Mouse (Mus musculus): ENCODE results near the gene Endog. TPM values are rescaled to one million over a fixed set of nuclear protein-coding genes. Genes with fewer than 3 reads are reported as not detected.
"Not testable (repeated sequence)": the region's sequence is repeated elsewhere in the genome, so short reads cannot be mapped to it uniquely, and the experiment has no call there.

Gene Endog
- polyA plus RNA-seq, 1 experiment from 2014 or later = 23.5 TPM

DNA sequence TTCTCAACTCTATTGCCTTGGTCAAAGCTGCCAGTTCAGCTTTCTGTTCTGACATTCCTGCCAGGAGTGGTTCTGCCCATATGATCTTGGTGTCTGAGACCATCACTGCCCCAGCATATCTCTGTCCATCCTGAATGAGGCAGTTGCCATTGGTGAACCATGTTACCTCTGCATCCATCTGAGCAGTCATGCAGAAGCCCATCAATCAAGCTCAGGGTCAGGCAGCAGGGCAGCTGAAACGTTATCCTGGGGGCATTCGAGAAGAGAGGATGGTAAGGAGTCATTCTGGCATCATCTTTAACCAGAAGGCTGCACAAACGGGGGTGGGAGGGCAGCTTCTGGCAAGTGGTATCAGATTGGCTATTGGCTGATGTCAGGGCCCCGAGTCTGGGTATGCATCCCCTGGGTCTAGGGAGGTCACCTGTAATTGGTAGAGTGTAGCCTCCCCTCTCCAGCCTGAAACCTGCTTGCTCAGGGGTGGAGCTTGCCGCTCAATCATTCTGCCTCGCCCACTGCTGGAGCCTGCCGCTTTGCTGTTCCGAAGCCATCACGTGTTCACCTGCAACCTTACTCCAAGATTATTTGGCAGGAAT, 6.9 kb upstream of the Endog start:
- DNase-seq (ENCODE audit: low spot score) = no peak

DNA sequence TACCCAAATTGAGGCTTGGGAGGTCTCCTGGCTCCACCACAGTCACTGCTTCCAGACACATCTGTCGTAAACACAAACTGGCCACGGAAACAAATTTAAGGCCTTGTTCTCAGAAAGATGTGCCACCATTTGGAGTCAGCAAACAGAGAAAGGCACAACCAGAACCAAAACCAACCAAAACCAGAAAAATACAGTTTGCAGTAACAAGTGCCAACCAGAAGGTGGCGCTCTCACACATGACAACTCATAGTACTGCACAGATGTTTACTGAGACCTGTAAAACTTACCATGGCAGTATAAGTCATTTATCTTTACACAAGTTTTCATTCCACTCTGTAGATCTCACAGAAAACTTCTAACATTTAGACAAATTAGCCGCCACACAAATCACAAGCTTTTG, 4.6 kb upstream of the Endog start:
- no peak for DNase-seq (ENCODE audit: low spot score)

DNA sequence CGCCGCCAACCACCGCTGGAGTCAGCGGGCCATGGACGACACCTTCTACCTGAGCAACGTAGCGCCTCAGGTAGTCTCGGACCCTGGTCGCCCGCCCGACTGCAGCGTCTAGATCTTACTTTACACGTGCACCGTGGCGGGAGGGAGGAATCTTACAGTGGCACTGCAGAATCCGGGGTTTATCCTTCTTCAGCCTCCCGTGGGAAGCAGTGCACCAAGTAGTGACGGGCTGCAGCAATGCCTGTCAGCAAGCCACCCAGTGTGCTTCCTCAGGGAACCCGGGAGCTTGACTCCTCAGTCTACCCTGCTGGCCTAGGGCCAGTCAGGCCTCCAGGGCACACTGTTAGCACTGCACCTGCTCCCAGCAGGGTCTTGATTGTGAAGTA, 697 bp downstream of the Endog start:
- no peak for DNase-seq (ENCODE audit: low spot score)

DNA sequence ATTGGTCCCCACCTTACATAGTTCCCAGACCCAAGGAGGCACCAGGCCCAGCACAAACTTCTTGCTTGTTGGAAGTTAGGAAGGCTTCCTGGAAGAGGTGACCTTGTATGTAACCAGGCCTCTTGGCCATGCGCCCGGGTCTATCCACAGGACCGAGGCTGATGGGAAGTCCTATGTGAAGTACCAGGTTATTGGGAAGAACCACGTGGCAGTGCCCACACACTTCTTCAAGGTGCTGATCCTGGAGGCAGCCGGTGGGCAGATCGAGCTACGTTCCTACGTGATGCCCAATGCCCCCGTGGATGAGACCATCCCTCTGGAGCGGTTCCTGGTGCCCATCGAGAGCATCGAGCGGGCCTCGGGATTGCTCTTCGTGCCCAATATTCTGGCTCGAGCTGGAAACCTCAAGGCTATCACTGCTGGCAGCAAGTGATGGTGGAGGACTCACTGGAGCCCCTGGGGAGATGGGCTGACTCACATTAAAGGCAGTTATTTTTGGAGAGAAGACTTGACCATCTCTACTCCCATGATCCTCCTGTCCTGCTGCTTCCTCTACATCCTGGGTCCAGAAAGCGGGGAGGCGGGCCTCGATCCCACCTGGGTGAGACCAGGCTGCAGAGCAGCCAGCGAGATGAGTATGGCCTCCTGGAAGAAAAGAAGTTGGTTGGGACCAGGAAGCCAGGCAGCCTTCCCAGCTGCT, 2.4 kb downstream of the Endog start:
- no peak for DNase-seq (ENCODE audit: low spot score)

DNA sequence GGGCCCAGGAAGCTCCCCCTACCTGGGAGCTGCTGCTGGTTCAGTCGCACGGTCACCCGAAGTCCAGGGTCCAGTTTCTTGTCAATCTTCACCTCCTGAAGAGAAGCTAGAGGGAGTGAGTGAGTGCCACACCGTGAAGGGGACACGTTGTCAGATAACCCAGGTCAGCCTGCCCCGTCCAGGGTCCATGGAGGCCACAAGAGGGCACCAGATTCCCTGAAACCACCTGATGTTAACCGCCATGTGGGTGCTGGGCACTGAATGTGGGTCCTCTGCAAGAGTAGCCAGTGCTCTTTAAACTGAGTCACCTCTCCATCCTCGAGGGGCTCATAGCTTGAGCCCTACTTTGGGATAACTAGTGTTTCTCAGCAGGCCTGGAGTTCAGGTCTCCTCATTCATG, 4.6 kb downstream of the Endog start:
- no peak for DNase-seq (ENCODE audit: low spot score)

DNA sequence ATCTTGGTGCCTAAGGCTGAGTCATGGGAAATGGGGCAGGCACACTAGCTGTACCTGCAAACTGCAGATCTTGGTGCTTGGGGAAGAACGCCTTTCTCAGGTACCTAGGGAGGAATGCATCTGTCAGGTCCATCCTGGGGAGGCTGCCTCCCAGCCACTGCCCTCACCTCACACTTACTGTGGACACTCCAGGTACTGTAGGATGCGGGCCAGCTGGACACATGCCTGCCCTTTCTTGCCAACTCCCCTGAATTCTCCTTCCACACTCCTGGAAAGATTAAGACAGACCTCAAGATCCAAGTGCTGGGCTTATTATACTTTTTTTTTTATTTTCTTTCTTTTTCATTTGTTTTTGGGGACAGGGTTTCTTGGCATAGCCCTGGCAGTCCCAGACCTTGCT, 5.3 kb downstream of the Endog start:
- no peak for DNase-seq (ENCODE audit: low spot score)

DNA sequence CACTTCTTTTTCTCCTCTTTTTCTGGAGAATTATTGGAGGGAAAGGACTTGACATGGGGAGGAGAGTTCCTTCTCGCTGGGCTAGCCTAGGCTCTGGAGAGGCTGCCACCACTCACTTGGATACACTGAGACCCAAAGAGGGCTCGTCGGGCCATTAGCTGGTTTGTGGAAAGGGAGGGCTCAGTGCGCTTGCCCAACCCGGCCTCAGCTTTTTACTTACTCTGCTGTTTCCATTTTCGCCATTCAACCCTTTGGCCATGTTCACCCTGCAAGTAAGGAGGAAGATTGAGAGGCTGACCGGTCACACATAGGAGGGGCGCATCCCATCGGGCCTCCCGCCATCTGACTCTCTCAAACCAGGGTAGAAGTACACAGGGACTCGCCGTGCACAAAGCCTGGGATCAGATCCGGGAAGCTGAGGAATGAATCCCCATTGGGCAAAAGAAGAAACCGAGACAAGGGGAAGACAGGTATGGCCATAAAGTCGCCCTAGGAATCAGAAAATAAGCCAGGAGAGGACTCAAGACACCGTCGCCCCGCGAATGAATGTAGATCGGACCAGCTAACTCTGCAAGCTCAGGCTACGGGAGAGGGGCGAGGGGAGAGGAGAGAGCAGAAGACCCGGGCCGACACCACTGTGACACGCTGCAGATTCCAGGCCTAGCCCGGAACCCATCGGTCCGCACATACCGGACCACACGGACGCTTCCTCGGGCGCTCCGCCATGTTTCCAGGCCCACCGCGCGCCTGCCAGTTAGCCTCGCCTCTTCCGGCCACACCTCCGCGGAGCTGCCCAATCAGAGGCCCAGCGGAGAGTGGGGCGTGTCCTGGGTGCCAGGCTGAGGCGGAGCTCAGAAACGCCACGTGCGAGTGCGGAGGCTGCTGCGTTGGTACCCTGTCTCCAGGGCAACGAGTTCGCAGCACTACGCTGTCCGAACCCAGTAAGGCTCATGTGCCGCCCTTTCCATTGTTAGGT, 6.7 kb downstream of the Endog start, which contains the start of gene Spout1:
Spout1 (minus strand) TSS at position 760 of the 976 bp plus-strand sequence.
- DNase-seq (ENCODE audit: low spot score) = peak; percentile 95

DNA sequence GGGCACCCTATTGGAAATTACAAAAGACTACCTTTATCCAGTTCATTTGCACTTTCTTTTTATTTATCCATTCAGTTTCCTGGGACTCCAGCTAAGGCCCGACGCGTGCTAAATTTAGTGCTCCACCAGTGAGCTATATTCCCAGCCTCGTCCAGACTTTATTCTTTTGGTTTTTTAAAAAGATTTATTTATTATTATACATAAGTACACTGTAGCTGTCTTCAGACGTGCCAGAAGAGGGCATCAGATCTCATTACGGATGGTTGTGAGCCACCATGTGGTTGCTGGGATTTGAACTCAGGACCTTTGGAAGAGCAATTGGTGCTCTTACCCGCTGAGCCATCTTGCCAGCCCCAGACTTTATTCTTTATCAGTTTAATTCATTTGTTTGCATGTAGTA, 7.4 kb downstream of the Endog start:
- DNase-seq (ENCODE audit: low spot score) = not testable (repeated sequence)

DNA sequence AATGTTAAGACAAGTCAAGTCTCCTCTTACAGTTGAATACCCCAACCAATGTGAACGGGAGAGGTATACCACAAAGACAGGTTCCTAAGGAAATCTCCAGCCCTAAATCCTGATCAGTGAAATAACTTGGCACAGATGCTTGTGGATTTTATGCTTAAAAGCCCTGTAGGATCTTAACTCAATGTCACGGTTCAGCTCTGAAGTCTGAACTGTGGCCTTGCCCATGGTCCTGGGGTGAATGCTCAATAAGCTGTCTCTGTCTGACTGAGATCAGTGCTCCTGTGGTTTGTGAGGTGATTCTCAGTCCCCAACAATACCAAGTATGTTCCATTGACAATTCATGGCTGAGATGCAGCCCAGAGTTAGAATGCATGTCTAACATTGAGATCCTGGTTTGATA, 11.1 kb downstream of the Endog start:
- no peak for DNase-seq (ENCODE audit: low spot score)

DNA sequence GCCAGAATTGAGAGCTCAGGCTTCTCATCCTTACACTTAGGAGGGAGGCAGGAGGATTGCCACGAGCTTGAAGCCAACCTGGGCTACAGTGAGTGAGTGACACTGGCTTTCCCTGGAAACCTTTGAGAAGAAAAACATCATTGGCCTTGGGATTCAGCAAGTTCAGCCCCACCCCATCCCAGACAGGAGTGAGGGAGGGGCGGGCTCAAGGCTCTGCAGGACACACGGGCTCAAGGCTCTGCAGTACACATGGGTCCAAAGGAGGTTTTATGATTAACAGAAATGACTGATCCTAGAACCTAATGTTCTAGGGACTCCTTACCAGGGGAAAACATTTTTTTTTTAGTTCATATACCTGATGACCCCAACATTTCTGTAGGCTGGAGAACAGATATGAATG, 12.4 kb downstream of the Endog start:
- DNase-seq (ENCODE audit: low spot score) = no peak

DNA sequence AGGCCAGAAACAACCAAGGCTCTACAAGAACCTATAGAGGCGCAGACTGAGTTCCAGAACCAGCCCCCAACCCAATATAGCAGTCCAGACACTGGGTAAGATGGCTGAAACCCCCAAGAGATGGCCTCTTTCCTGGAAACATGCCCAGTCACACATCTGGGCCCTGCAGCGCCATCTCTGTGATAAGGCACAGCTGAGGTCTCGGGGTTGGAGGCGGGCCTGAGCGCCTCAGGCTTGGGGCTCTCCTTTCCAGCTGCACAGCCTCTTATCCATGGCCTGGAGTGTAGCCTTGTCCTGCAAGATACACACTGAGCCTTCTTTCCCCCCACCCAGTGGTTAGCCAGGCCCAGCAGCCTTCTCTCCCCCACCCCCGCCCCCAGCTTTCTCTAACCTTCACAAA, 14.0 kb downstream of the Endog start:
- DNase-seq (ENCODE audit: low spot score) = no peak

DNA sequence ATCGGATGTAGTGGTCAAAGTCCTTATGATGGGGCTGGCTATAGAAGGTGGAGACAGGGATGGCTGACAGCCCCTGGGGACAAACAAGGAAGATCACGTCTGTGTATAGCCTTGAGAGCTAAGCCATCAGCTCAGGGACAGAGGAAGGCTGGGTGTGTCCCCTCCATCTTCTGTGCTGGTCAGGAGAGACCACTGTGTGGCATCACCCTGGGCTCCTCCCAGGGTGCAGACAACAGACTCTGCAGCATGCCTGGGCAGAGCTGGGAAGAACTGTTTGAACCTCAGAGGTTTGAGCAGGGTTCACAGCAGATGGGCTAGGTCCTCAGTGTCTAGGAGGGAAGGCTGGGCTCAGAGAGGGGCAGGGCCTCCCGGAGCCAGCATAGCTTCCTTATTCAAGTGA, 14.4 kb downstream of the Endog start:
- no peak for DNase-seq (ENCODE audit: low spot score)

DNA sequence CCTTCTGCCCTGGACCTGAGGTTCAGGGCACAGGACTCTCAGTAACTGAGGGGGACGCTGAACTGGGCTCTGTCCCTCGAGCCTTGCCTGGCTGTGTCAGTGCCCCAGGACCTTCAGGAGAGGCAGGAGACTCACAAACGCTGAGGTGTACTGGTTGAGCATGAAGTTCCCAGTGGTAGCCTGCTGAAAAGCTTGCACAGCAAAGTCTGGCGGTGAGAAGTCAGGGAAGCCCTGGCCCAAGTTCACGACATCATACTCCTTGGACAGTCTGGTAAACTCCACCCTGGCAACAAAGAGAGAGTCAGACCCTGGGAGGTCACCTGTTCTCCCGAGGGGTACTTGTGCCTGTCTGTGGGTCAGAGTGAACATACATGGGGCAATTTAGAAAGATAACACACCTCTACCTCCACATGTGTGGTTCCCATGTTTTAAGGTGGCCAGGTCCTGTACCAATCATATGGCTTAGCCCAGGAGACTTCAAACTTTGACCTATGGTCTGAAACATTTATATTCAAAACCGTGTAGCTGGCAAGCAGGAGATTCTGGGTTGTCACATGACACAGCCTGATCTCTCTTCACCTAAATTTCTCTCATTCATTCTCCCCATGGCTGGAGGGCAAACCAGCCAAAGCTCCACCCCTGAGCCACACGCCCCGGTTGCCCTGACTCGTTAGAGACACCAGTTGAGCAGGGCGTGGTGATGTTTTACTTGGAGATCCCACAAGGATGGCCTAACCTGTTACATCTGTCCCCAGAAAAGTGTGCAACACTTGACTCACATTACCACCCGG, 20.7 kb downstream of the Endog start:
- no peak for DNase-seq (ENCODE audit: low spot score)

DNA sequence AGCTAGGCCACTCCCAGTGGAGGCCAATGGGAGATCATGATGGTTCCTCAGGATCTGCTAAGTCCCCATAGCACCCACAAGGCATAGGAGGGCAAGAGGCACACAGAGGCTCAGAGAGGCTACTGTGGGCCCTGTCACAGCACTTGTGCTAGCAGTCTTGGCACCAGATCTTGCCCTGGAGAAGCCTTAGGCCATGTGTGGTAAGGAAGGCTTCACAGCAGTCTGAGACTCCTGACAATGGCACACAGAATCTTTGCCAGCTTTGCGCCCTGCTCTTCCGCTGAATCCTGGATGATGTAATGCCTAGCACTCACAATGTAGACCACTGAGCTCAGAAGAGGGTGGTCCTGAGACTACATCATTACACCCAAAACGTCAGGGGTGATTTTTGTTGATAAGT, 23.4 kb downstream of the Endog start:
- DNase-seq (ENCODE audit: low spot score) = no peak

DNA sequence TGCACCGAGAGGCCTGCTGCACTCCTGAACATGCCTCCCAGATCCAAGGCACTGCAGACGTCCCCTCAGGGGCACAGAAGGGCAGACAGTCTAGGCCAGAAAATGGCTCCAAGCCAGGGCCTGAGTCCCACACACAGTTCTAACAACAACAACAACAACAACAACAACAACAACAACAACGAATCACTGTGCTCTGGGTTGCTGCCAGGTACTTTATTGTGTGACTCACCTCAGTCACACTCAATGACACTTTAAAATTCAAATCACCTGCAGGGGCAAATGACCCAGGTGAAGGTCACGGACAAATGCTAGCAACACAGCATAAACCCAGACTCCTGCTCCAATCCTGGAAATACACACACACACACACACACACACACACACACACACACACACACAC, 26.7 kb downstream of the Endog start:
- DNase-seq (ENCODE audit: low spot score) = no peak

DNA sequence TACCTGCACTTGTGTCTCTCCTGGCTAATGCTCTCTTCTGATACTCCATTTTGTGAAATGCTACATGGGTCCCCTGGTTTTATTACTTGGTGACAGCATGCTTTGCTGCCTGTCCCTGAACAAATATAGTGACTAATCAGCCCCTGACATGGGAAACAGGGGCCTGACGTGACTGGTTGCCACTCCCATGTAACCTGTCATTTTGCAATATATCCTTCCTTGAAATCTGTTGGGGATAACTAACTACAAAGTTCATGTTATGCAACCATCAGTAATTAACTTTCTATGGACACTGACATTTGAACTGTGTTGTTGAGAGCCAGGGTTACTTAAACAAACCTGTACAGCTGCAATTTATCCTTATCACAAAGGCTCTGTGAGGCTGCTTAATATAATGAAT, 28.7 kb downstream of the Endog start:
- no peak for DNase-seq (ENCODE audit: low spot score)

DNA sequence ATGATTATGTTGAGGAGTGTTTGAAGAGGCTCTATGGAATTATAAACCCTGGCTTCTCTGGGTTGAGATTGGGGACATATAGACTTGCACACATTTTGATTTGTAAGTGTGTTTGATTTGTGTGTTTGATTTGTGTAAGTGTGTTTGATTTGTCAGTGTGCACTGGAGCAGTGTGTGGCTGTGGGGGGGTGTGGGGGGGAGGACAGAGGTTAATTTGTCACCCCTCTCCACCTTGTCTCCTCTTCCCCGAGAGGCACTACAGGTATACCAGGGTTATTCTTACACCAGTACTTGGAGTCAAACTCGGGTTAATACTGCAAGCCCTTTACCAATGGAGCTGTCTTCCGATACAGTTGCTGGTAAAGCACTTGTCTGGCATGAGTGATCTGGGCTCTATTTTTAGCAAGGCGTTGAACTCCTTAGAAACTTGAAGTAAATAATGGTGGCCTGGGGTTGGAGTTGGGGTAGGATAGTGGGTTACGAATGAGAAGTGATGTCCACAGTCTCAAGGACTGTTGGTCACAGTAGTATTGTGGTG, 29.2 kb downstream of the Endog start:
- no peak for DNase-seq (ENCODE audit: low spot score)

DNA sequence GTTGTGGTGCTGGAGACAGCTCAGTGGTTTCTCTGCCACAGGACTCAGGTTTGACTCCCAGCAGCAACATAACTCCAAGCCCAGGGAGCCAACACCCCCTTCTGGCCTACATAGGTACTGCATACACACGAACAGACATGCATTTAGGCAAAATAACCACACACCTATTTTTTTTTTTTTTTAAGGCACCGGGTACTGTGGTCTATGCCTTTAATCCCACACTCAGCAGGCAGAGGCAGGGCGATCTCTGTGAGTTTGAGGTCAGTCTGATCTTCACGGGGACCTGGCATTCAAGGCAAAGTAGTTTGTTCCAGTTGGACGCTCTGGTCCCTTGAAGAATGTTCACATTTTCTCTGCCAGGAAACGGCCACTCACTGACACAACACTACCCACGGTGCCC, 32.1 kb downstream of the Endog start:
- peak; percentile 63 for DNase-seq (ENCODE audit: low spot score)

DNA sequence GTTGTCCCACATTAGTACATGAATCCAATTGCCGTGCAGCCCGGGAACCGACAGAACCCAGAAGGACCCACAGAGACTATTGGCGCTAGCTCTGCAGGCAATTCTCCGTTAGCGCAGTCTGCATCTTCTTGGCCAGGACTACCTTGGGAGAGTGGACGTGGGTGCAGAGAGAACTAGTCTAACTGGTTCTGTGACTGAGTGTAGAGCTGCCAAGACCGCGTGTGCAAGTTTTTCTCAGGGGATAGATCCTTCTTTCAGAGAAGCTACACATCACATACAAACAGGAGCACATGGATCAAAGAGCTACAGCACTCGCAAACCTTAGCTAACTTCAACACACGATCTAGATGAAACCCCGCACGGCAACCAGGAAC, 33.9 kb downstream of the Endog start:
- no peak for DNase-seq (ENCODE audit: low spot score)

DNA sequence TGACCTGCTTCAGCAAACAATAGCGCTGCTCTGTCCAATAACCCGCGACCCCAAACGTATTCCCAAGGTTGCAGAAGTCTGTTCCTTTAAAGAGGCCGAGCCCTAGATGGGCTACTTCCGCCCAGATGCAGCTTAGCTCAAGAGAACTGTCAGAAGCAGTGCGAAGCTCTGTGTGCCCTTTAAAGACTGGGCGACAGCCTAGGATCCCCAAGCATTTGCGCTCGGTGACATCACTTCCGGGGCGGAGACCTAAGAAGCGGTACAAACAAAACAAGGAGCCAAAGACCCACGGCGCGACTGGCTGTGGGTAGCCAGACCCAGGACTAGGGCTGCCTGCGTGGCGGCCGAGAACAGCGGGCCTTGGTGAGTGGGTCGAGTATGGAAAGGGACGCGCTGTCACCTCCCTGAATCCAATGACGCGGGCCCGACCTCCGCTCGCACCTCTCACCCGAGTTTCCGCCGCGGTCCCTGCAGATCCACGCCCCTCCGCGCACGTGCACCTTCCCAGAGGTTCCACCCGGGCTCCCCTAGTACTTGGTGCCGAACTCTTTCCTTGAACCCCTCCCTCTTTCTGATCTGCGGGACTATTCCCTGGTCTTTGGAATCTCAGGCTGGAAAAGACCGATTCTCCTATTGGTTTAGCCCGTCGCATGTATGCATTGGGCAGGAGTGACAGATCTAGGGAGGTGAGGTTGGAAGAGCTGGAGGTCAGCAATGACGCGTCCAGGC, 34.5 kb downstream of the Endog start, which contains the start of gene Kyat1:
Kyat1 (minus strand) TSS at position 219 of the 729 bp plus-strand sequence.
- peak; percentile 96 for DNase-seq (ENCODE audit: low spot score)
